Mouse (Mus musculus) MEL (cell line): ENCODE measurements around the gene Pclaf.

Source experiments
- CTCF ChIP-seq, 3 experiments: IDR thresholded peaks in 2 of 3; conservative IDR thresholded peaks in 1 of 3; 2 replicates each; pipeline ENCODE4 v1.5.1; 2011 to 2012; ENCODE audit warnings: low read length in 3 of 3, low read depth in 2 of 3, mild to moderate bottlenecking in 2 of 3, improper control_type of control experiment in 1 of 3, inconsistent platforms in 1 of 3, mixed read lengths in 1 of 3, moderate library complexity in 1 of 3; ENCODE audit not compliant: control insufficient read depth in 1 of 3, insufficient read depth in 1 of 3, poor library complexity in 1 of 3, severe bottlenecking in 1 of 3
- ELF1 ChIP-seq: IDR thresholded peaks from 2 replicates; pipeline ENCODE4 v1.6.1; 2014; ENCODE audit warnings: low read depth, mild to moderate bottlenecking, inconsistent platforms, low read length, improper control_type of control experiment, moderate library complexity
- EP300 ChIP-seq, 2 experiments: IDR thresholded peaks; 2 replicates each; pipeline ENCODE4 v1.6.1; 2011; ENCODE audit warnings: improper control_type of control experiment in 2 of 2, low read length in 2 of 2, low read depth in 1 of 2, mild to moderate bottlenecking in 1 of 2
- GATA1 ChIP-seq: IDR thresholded peaks from 2 replicates; pipeline ENCODE4 v1.6.1; 2011; ENCODE audit warnings: low read depth, low read length, improper control_type of control experiment
- KAT2A ChIP-seq: conservative IDR thresholded peaks from 2 replicates; pipeline ENCODE4 v1.6.1; 2012; ENCODE audit warnings: low read depth, low read length, improper control_type of control experiment, inconsistent platforms
- MAX ChIP-seq: IDR thresholded peaks from 2 replicates; pipeline ENCODE4 v1.6.1; 2011; ENCODE audit warnings: low read length, improper control_type of control experiment
- MAZ ChIP-seq: IDR thresholded peaks from 2 replicates; pipeline ENCODE4 v1.6.1; 2012; ENCODE audit warnings: low read depth, mild to moderate bottlenecking, inconsistent platforms, low read length, improper control_type of control experiment
- POLR2A ChIP-seq, 2 experiments: IDR thresholded peaks; 2 replicates each; pipeline ENCODE4 v1.6.1; 2011 to 2012; ENCODE audit warnings: low read length in 2 of 2, mild to moderate bottlenecking in 2 of 2, control low read depth in 1 of 2, improper control_type of control experiment in 1 of 2, low read depth in 1 of 2, moderate library complexity in 1 of 2; ENCODE audit not compliant: control insufficient read depth in 1 of 2, insufficient read depth in 1 of 2, poor library complexity in 1 of 2
- TBP ChIP-seq: IDR thresholded peaks from 2 replicates; pipeline ENCODE4 v1.8.0; 2011; ENCODE audit warnings: low read depth, low read length, improper control_type of control experiment
- UBTF ChIP-seq: IDR thresholded peaks from 2 replicates; pipeline ENCODE4 v1.6.1; 2012; ENCODE audit warnings: low read depth, mild to moderate bottlenecking, inconsistent platforms, low read length, improper control_type of control experiment, moderate library complexity, borderline replicate concordance; ENCODE audit not compliant: insufficient read depth

DNA sequence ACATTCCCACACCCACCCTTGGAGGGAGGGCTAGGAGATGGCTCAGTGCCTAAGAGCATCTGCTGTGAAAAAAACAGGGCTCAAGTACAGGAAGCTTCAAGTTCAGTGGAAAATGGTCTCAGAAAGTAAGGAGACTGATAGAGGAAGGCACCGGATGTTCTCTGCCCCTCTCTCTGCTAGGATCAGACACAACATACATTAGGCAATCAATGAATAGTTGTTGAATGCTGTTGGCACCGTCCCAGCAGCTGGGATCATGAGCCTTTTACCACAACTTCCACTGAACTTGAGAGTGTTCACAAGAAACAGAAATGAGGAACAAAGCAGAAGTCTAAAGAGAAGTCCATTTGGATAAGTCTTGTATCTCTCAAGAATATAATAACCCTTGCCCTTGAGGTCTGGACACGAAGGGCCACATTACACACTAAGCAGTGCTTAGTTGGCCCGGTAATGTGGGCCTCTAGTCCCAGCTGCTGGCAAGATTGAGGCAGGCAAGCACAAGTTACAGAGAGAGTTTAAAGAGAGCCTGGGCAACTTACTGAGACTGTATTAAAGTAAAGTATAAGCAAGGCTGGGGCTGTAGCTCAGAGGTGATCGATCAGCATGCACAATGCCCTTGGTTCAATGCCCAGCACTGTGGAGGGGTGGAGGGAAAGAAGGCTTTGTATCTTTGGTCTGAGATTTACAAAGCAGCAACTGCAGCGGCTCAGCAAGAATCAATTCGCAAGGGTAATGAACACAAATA lies 45.4 kb upstream of the Pclaf start:
- TF ChIP-seq EP300 (IDR thresholded peaks at IDR 0.05; ENCODE audit: low read depth in 1 of 2, low read length in 2 of 2) (peak in 1 of 2 experiments; percentile 30; a peak in 1 of 4 replicates), POLR2A (IDR thresholded peaks at IDR 0.05; ENCODE audit: control insufficient read depth in 1 of 2, insufficient read depth in 1 of 2, low read depth in 1 of 2, low read length in 2 of 2, poor library complexity in 1 of 2) (no peak), TBP (no peak), GATA1 (no peak), ELF1 (no peak), CTCF (IDR thresholded peaks at IDR 0.05 in 2 of 3, conservative IDR thresholded peaks at IDR 0.05 in 1 of 3; ENCODE audit: control insufficient read depth in 1 of 3, insufficient read depth in 1 of 3, low read depth in 2 of 3, low read length in 3 of 3, poor library complexity in 1 of 3, severe bottlenecking in 1 of 3) (no peak), KAT2A (no peak), MAZ (no peak), UBTF (no peak), MAX (no peak)
